Mouse (Mus musculus) cerebellum, adult 2 months (tissue): ENCODE results near the gene Ttf2. TPM values are rescaled to one million over a fixed set of nuclear protein-coding genes. Genes with fewer than 3 reads are reported as not detected.
A peak's percentile ranks its signal among the peaks of the same experiment; 100 is the strongest.

Experiments
- DNase-seq, 2 experiments: peaks; one replicate each; pipeline ENCODE4 v3.0.0; 2021
- H3K27ac ChIP-seq: fragments of 200-500 bp; 2 replicates; pipeline ENCODE4 v1.5.1; 2012; ENCODE audit warnings: low read length, control low read depth, inconsistent platforms; ENCODE audit not compliant: insufficient read depth
- H3K27me3 ChIP-seq: fragments of 200-500 bp; 2 replicates; pipeline ENCODE4 v1.6.1; 2012; ENCODE audit warnings: inconsistent platforms, mild to moderate bottlenecking, low read length, moderate library complexity; ENCODE audit not compliant: control insufficient read depth, insufficient read depth
- H3K4me1 ChIP-seq: fragments of 200-500 bp; 2 replicates; pipeline ENCODE4 v1.6.1; 2011; ENCODE audit warnings: low read length; ENCODE audit not compliant: control insufficient read depth, insufficient read depth
- H3K4me3 ChIP-seq: fragments of 200-500 bp; replicated peaks from 2 replicates; pipeline ENCODE3; 2011; ENCODE audit warnings: mild to moderate bottlenecking, low read depth, low read length, control low read depth; ENCODE audit not compliant: insufficient read depth
- CTCF ChIP-seq: fragments of 200-500 bp; IDR thresholded peaks from 2 replicates; pipeline ENCODE4 v1.5.1; 2011; ENCODE audit warnings: low read depth, mild to moderate bottlenecking, control low read depth, low read length, moderate library complexity, borderline replicate concordance; ENCODE audit not compliant: insufficient read depth
- POLR2A ChIP-seq: fragments of 200-500 bp; IDR thresholded peaks from 2 replicates; pipeline ENCODE4 v1.6.1; 2011; ENCODE audit warnings: low read length, control low read depth, borderline replicate concordance; ENCODE audit not compliant: insufficient read depth
- WGBS: fragments of 180-500 bp; shearing (Covaris S2); methylation state at CpG from one replicate; pipeline ENCODE4 v1.1.7; 2018; 5-methylcytosine and 5-hydroxymethylcytosine counted together
- polyA plus RNA-seq: library from polyadenylated mRNA; depleted of rRNA; stranded (reverse); fragments of >200 nt; gene quantifications from 2 replicates; pipeline ENCODE4 v1.2.3, GENCODE M21; 2012

The Ttf2 gene
- polyA plus RNA-seq, 1 experiment: 2.2 TPM

- no peak for DNase-seq
- H3K27me3 ChIP-seq: no peaks in the 10 kb centered on the region
- no peak for TF ChIP-seq POLR2A
- no peak for TF ChIP-seq CTCF
- WGBS: 80% methylated on average over 11 of the region's 11 CpGs
- H3K27ac ChIP-seq: no peak overlapping the region
- H3K4me1 ChIP-seq: no peaks in the 10 kb centered on the region
- no peak overlapping the region for H3K4me3 ChIP-seq
These were observed 37.2 kb downstream of the Ttf2 start for GRCm38 (mm10) chr3:100932077-100932944.

GRCm38 (mm10) chr3:100931332-100932076, 38.0 kb downstream of the Ttf2 start:
- Histone ChIP-seq H3K27ac (no peak overlapping the region), H3K27me3 (no peaks in the 10 kb centered on the region), H3K4me3 (no peak overlapping the region), H3K4me1 (no peaks in the 10 kb centered on the region)
- TF ChIP-seq CTCF (no peak), POLR2A (no peak)
- no peak for DNase-seq
- WGBS: 94% methylated on average over 23 of the region's 23 CpGs

- Histone ChIP-seq H3K4me1 (peaks cover 4% of the 10 kb centered on the region; the same call in 1 of the 2 replicates), H3K4me3 (no peak overlapping the region), H3K27ac (no peak overlapping the region), H3K27me3 (no peaks in the 10 kb centered on the region)
- TF ChIP-seq POLR2A (no peak), CTCF (no peak)
- 80% methylated on average over 16 of the region's 16 CpGs for WGBS
- no peak for DNase-seq
These were observed 44.3 kb downstream of the Ttf2 start for GRCm38 (mm10) chr3:100925176-100925575.

GRCm38 (mm10) chr3:100924065-100924732, 45.3 kb downstream of the Ttf2 start:
- no peak overlapping the region for H3K4me3 ChIP-seq
- DNase-seq: no peak
- peaks cover 4% of the 10 kb centered on the region; the same call in 1 of the 2 replicates for H3K4me1 ChIP-seq
- TF ChIP-seq POLR2A (no peak), CTCF (no peak)
- 49% methylated on average over 6 of the region's 6 CpGs for WGBS
- no peaks in the 10 kb centered on the region for H3K27me3 ChIP-seq
- no peak overlapping the region for H3K27ac ChIP-seq

GRCm38 (mm10) chr3:100922506-100923375, 46.7 kb downstream of the Ttf2 start:
- Histone ChIP-seq H3K4me1 (peaks cover 4% of the 10 kb centered on the region; the same call in 1 of the 2 replicates), H3K4me3 (peak overlapping the region; percentile 58), H3K27me3 (no peaks in the 10 kb centered on the region), H3K27ac (no peak overlapping the region)
- DNase-seq: peak; percentile 16 to 30
- 25% methylated on average over 28 of the region's 28 CpGs for WGBS
- TF ChIP-seq POLR2A (no peak), CTCF (no peak)

GRCm38 (mm10) chr3:100921825-100922505, 47.5 kb downstream of the Ttf2 start, which contains the start of gene Trim45:
Gene Trim45 (plus strand): TSS chr3:100922202.
- Histone ChIP-seq H3K27me3 (no peaks in the 10 kb centered on the region), H3K4me3 (peak within 1 kb of the TSS; percentile 58), H3K4me1 (peaks cover 4% of the 10 kb centered on the region; the same call in 1 of the 2 replicates), H3K27ac (no peak within 1 kb of the TSS)
- peak; percentile 100 for DNase-seq
- no peak for TF ChIP-seq CTCF
- peak; percentile 69 for TF ChIP-seq POLR2A
- under 1% methylated on average over 39 of the region's 39 CpGs for WGBS
